Mouse (Mus musculus): Measurements from ENCODE around the gene A630095N17Rik.

A630095N17Rik gene

GRCm38 (mm10) chr1:75213096-75213495, 18.8 kb downstream of the A630095N17Rik start:
- peak; percentile 37 for DNase-seq (ENCODE audit: low spot score)

- DNase-seq (ENCODE audit: low spot score) = no peak
Observed at GRCm38 (mm10) chr1:75212542-75212941, 19.4 kb downstream of the A630095N17Rik start.

GRCm38 (mm10) chr1:75211141-75211708, 20.7 kb downstream of the A630095N17Rik start:
- no peak for DNase-seq (ENCODE audit: low spot score)

- DNase-seq (ENCODE audit: low spot score) = peak; percentile 97
Observed at GRCm38 (mm10) chr1:75210136-75211087, 21.5 kb downstream of the A630095N17Rik start, which contains the start of the genes Glb1l and Stk16. Gene Glb1l (minus strand): TSS chr1:75210813. Gene Stk16 (plus strand): TSS chr1:75210838.

- DNase-seq (ENCODE audit: low spot score) = peak; percentile 46
Observed at GRCm38 (mm10) chr1:75208967-75209678, 22.8 kb downstream of the A630095N17Rik start.

GRCm38 (mm10) chr1:75201236-75201635, 30.7 kb downstream of the A630095N17Rik start:
- no peak for DNase-seq (ENCODE audit: low spot score)

GRCm38 (mm10) chr1:75192452-75192851, 39.5 kb downstream of the A630095N17Rik start:
- DNase-seq (ENCODE audit: low spot score) = peak; percentile 57

GRCm38 (mm10) chr1:75191622-75192402, 40.1 kb downstream of the A630095N17Rik start, which contains the start of the genes Ankzf1 and Atg9a:
Gene Ankzf1 (plus strand): TSS chr1:75192151.
Gene Atg9a (minus strand): TSS chr1:75192196.
- peak; percentile 99 for DNase-seq (ENCODE audit: low spot score)

GRCm38 (mm10) chr1:75191258-75191621, 40.7 kb downstream of the A630095N17Rik start:
- DNase-seq (ENCODE audit: low spot score) = no peak

GRCm38 (mm10) chr1:75190577-75190976, 41.3 kb downstream of the A630095N17Rik start:
- DNase-seq (ENCODE audit: low spot score) = no peak

- peak; percentile 48 for DNase-seq (ENCODE audit: low spot score)
Observed at GRCm38 (mm10) chr1:75187914-75188483, 43.9 kb downstream of the A630095N17Rik start.

GRCm38 (mm10) chr1:75187126-75187525, 44.8 kb downstream of the A630095N17Rik start:
- no peak for DNase-seq (ENCODE audit: low spot score)

- DNase-seq (ENCODE audit: low spot score) = no peak
Observed at GRCm38 (mm10) chr1:75185495-75185894, 46.4 kb downstream of the A630095N17Rik start.

GRCm38 (mm10) chr1:75182160-75182559, 49.7 kb downstream of the A630095N17Rik start:
- DNase-seq (ENCODE audit: low spot score) = no peak

GRCm38 (mm10) chr1:75181377-75181870, 50.5 kb downstream of the A630095N17Rik start:
- no peak for DNase-seq (ENCODE audit: low spot score)

- DNase-seq (ENCODE audit: low spot score) = no peak
Observed at GRCm38 (mm10) chr1:75180741-75181140, 51.2 kb downstream of the A630095N17Rik start.

- DNase-seq (ENCODE audit: low spot score) = peak; percentile 90
Observed at GRCm38 (mm10) chr1:75180105-75180590, 51.8 kb downstream of the A630095N17Rik start, which contains the start of gene Abcb6. Gene Abcb6 (minus strand): TSS chr1:75180392.

GRCm38 (mm10) chr1:75179334-75180104, 52.4 kb downstream of the A630095N17Rik start:
- DNase-seq (ENCODE audit: low spot score) = no peak

Data from lung, postnatal 25 days (tissue).